Mouse (Mus musculus) heart, embryonic 10.5 days (tissue): ENCODE results near the gene Tspan13. TPM values are rescaled to one million over a fixed set of nuclear protein-coding genes. Genes with fewer than 3 reads are reported as not detected.

Experiments
- DNase-seq: peaks from one replicate; pipeline ENCODE4 v3.0.0-alpha.2; 2017; ENCODE audit warnings: low spot score
- H3K27ac ChIP-seq: fragments of 300-500 bp; sonication (generic); 2 replicates; pipeline ENCODE4 v1.5.1; 2016; ENCODE audit warnings: mild to moderate bottlenecking
- H3K27me3 ChIP-seq: fragments of 300-500 bp; sonication (generic); 2 replicates; pipeline ENCODE4 v1.6.1; 2016; ENCODE audit warnings: mild to moderate bottlenecking; ENCODE audit not compliant: poor library complexity, insufficient read depth, severe bottlenecking
- H3K36me3 ChIP-seq: fragments of 300-500 bp; sonication (generic); 2 replicates; pipeline ENCODE4 v1.6.1; 2016; ENCODE audit warnings: mild to moderate bottlenecking, moderate library complexity
- H3K4me1 ChIP-seq: fragments of 300-500 bp; sonication (generic); 2 replicates; pipeline ENCODE4 v1.6.1; 2016; ENCODE audit warnings: mild to moderate bottlenecking
- H3K4me3 ChIP-seq: fragments of 300-500 bp; sonication (generic); 2 replicates; pipeline ENCODE4 v1.5.1; 2016; ENCODE audit warnings: mild to moderate bottlenecking, moderate library complexity
- H3K9me3 ChIP-seq: fragments of 300-500 bp; sonication (generic); 2 replicates; pipeline ENCODE4 v1.6.1; 2016; ENCODE audit warnings: mild to moderate bottlenecking, moderate library complexity
- WGBS: fragments of 180-500 bp; shearing (Covaris S2); methylation state at CpG from one replicate; pipeline ENCODE4 v1.1.7; 2016; 5-methylcytosine and 5-hydroxymethylcytosine counted together
- polyA plus RNA-seq: library from polyadenylated mRNA; unstranded; fragments of >200 nt; fragmentation: Nextera tagmentation; extraction: Ambion mirVana; gene quantifications from 2 replicates; pipeline ENCODE4 v1.2.1, GENCODE M21; 2016

The Tspan13 gene
- 72.7 and 75.8 TPM in 2 replicates for polyA plus RNA-seq

GRCm38 (mm10) chr12:36042348-36042778, at the start of gene Tspan13:
Tspan13 (minus strand) TSS chr12:36042500.
- Histone ChIP-seq H3K4me3 (peak within 1 kb of the TSS; percentile 95), H3K27ac (peak within 1 kb of the TSS; percentile 94), H3K27me3 (no peaks in the 10 kb centered on the region), H3K4me1 (peaks cover 20% of the 10 kb centered on the region), H3K36me3 (no peaks in the 10 kb centered on the region), H3K9me3 (no peaks in the 10 kb centered on the region)
- DNase-seq = peak; percentile 96
- under 1% methylated on average over 35 of the region's 35 CpGs for WGBS

DNA sequence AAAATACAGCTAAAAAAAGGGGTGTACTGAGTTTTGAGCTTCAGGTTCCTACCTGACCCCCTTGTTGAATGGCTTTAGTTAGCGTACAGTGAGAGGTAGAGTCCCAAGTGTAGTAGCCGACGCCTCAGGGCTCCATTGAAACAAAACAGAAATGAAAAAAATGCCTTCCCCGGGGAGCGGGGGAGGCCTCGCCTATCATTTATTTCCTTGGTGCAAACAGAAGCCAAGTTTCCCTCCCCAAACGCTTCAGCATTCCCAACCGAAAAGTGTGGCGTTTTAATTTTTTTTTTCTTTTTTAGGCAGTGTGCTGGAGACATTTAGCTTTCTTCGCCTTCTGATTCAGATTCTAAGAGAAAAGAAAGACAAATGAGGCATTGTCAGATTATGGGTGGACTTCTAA, 49.7 kb upstream of the Tspan13 start:
- Histone ChIP-seq H3K27me3 (no peaks in the 10 kb centered on the region), H3K27ac (no peak overlapping the region), H3K9me3 (no peaks in the 10 kb centered on the region), H3K4me3 (no peak overlapping the region), H3K36me3 (peaks cover 51% of the 10 kb centered on the region), H3K4me1 (no peaks in the 10 kb centered on the region)
- no peak for DNase-seq
- 92% methylated on average over 10 of the region's 10 CpGs for WGBS

- no peak overlapping the region for H3K4me3 ChIP-seq
- no peak overlapping the region for H3K27ac ChIP-seq
- H3K9me3 ChIP-seq = no peaks in the 10 kb centered on the region
- 81% methylated on average over 6 of the region's 6 CpGs for WGBS
- peaks cover 27% of the 10 kb centered on the region for H3K36me3 ChIP-seq
- no peaks in the 10 kb centered on the region for H3K27me3 ChIP-seq
- no peaks in the 10 kb centered on the region for H3K4me1 ChIP-seq
- no peak for DNase-seq
Measured at GRCm38 (mm10) chr12:36089221-36089620, 46.9 kb upstream of the Tspan13 start.

DNA sequence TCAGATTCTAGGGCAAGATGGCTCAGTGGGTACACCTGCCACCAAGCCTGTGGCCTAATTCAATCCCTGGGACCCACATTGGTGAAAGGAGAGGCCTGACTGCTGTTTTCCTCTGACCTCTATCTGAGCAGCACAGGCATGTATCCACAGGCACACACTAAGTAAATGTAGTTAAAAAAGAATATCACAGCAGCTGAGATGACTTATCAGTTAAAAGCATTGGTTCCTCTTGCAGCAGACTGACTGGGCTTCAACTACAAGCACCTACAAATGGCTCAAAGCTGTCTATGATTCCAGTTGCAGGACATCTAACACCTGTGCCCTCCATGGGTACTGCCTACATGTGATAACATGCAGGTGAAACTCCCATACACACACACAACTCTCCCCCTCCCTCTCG, 46.5 kb upstream of the Tspan13 start:
- Histone ChIP-seq H3K4me3 (no peak overlapping the region), H3K9me3 (no peaks in the 10 kb centered on the region), H3K27ac (no peak overlapping the region), H3K4me1 (no peaks in the 10 kb centered on the region), H3K36me3 (peaks cover 27% of the 10 kb centered on the region), H3K27me3 (no peaks in the 10 kb centered on the region)
- WGBS = 94% methylated on average over 1 of the region's 1 CpGs
- no peak for DNase-seq

GRCm38 (mm10) chr12:36085380-36085779, 43.1 kb upstream of the Tspan13 start:
- WGBS = 88% methylated on average over 2 of the region's 2 CpGs
- no peaks in the 10 kb centered on the region for H3K27me3 ChIP-seq
- no peak overlapping the region for H3K4me3 ChIP-seq
- H3K4me1 ChIP-seq = no peaks in the 10 kb centered on the region
- no peak for DNase-seq
- H3K36me3 ChIP-seq = no peaks in the 10 kb centered on the region
- no peak overlapping the region for H3K27ac ChIP-seq
- no peaks in the 10 kb centered on the region for H3K9me3 ChIP-seq

GRCm38 (mm10) chr12:36078101-36078899, 36.0 kb upstream of the Tspan13 start:
- Histone ChIP-seq H3K4me3 (no peak overlapping the region), H3K4me1 (peaks cover 3% of the 10 kb centered on the region; the same call in 1 of the 2 replicates), H3K27ac (no peak overlapping the region), H3K9me3 (no peaks in the 10 kb centered on the region), H3K27me3 (no peaks in the 10 kb centered on the region), H3K36me3 (no peaks in the 10 kb centered on the region)
- WGBS = 72% methylated on average over 4 of the region's 4 CpGs
- no peak for DNase-seq

DNA sequence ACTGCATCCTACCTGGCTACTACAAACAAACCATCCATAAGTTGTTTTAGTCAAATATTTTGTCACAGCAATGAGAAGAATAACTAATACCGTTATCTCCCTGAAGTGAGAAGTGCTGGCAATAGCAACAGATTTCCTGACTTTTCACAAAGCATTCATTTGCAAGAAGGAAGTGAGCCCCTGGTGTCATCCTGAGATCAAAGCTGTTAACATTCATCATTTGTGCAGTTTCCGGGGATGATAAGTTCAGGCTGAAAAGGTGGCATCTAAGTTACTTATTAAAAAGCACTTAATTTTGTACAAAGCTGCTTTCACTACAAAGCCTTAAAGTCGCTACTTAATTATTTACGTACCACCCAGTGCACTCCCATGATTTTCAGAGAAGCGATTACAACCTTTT, 30.6 kb upstream of the Tspan13 start:
- DNase-seq = no peak
- WGBS = 22% methylated on average over 5 of the region's 5 CpGs
- no peak overlapping the region for H3K4me3 ChIP-seq
- peaks cover 11% of the 10 kb centered on the region; the same call in 1 of the 2 replicates for H3K4me1 ChIP-seq
- H3K27me3 ChIP-seq = no peaks in the 10 kb centered on the region
- no peak overlapping the region for H3K27ac ChIP-seq
- H3K36me3 ChIP-seq = no peaks in the 10 kb centered on the region
- H3K9me3 ChIP-seq = no peaks in the 10 kb centered on the region

- no peak for DNase-seq
- 83% methylated on average over 4 of the region's 4 CpGs for WGBS
- Histone ChIP-seq H3K27me3 (no peaks in the 10 kb centered on the region), H3K27ac (no peak overlapping the region), H3K9me3 (no peaks in the 10 kb centered on the region), H3K36me3 (no peaks in the 10 kb centered on the region), H3K4me3 (no peak overlapping the region), H3K4me1 (peaks cover 11% of the 10 kb centered on the region; the same call in 1 of the 2 replicates)
Measured at GRCm38 (mm10) chr12:36070231-36070630, 27.9 kb upstream of the Tspan13 start.

DNA sequence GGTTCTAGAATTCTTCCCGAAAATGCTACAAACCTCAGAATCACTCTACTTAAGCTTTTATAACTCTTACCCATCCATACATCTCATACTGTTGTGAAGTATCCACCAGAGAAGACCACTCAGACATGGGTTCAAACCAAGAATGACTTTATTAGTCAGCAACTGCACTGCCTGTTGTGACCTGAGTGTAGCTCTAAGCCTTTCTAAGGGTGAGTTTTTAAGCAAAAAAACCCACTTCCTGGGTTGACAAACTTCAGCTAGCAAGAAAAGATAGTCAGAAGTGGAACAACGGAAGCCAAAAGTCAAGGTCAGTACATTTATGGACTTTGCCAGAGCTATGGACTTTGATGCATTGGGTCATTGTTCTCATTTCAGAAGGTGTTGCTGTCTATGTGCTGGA, 25.2 kb upstream of the Tspan13 start:
- no peak for DNase-seq
- Histone ChIP-seq H3K9me3 (no peaks in the 10 kb centered on the region), H3K27me3 (no peaks in the 10 kb centered on the region), H3K4me3 (no peak overlapping the region), H3K36me3 (no peaks in the 10 kb centered on the region), H3K4me1 (peaks cover under 1% of the 10 kb centered on the region; the same call in 1 of the 2 replicates), H3K27ac (no peak overlapping the region)
- 80% methylated on average over 2 of the region's 2 CpGs for WGBS

GRCm38 (mm10) chr12:36065911-36066310, 23.6 kb upstream of the Tspan13 start:
- Histone ChIP-seq H3K9me3 (no peaks in the 10 kb centered on the region), H3K27me3 (no peaks in the 10 kb centered on the region), H3K36me3 (no peaks in the 10 kb centered on the region), H3K27ac (no peak overlapping the region), H3K4me1 (no peaks in the 10 kb centered on the region), H3K4me3 (no peak overlapping the region)
- no peak for DNase-seq
- WGBS = 72% methylated on average over 1 of the region's 1 CpGs

DNA sequence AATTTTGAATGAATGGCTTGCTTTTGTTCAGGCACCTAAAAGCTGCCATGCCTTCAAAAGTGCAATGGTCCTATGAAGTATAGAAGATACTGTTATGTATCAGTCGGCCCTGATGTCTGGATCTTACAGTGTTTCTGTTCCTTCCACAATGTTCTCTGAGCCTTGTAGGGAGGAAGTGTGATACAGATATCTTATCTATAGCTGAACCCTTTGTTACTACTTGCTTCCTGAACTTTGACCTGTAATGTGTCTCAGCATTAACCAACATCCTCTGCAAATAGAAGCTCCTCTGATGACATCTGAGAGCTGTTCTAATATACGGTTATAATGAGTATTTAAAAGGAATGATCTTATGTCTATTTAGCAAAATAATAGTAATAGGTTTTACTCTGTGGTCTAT, 15.4 kb upstream of the Tspan13 start:
- H3K9me3 ChIP-seq = no peaks in the 10 kb centered on the region
- 39% methylated on average over 2 of the region's 2 CpGs for WGBS

DNA sequence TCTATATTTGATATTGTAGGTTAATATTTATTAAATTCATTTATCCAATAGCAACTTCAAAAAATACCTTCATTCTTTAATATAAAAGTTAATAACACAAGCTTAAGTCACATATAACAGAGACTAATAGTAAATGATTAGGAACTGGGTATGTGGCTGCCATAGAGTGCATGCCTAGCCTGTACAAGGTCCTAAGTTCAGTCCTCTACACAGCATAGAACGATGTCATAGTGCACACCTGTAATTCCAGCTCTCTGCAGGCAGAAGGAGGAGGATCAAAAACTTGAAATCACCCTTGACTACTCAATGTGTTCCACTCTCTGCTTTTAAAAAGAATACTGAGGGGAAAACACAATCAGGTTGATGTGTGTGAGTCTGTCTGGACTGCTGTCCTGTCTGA, 8.0 kb upstream of the Tspan13 start:
- no peak overlapping the region for H3K4me3 ChIP-seq

More for the DNA sequence above, 15.4 kb upstream of the Tspan13 start:
- Histone ChIP-seq H3K4me1 (peaks cover 5% of the 10 kb centered on the region; the same call in 1 of the 2 replicates), H3K4me3 (no peak overlapping the region), H3K27me3 (no peaks in the 10 kb centered on the region), H3K36me3 (no peaks in the 10 kb centered on the region), H3K27ac (no peak overlapping the region)
- DNase-seq = no peak

DNA sequence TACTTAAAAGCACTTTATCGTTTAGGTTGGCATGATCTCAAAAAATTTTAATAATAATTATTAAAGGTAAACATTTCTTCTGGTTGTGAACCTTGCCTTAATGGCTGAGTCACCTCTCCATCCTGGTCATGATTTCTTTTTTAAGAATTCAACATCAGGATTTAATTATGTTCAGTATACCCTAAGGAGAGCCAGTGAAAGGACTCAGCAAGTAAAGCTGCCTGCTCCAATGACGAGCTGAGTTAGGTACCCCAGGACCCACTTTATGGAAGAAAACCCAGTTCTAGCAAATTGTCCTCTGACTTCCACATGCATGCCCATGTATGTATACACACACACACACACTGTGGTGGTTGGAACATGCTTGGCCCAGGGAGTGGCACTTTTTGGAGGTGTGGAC, 5.3 kb upstream of the Tspan13 start:
- Histone ChIP-seq H3K27ac (no peak overlapping the region), H3K4me3 (no peak overlapping the region), H3K9me3 (no peaks in the 10 kb centered on the region), H3K4me1 (peaks cover 8% of the 10 kb centered on the region; the same call in 1 of the 2 replicates), H3K27me3 (no peaks in the 10 kb centered on the region), H3K36me3 (no peaks in the 10 kb centered on the region)
- no peak for DNase-seq
- 79% methylated on average over 2 of the region's 2 CpGs for WGBS

More for the DNA sequence above, 8.0 kb upstream of the Tspan13 start:
- DNase-seq = no peak
- 85% methylated on average over 1 of the region's 1 CpGs for WGBS
- no peaks in the 10 kb centered on the region for H3K27me3 ChIP-seq
- H3K9me3 ChIP-seq = no peaks in the 10 kb centered on the region
- H3K36me3 ChIP-seq = no peaks in the 10 kb centered on the region
- H3K27ac ChIP-seq = no peak overlapping the region
- H3K4me1 ChIP-seq = peaks cover 8% of the 10 kb centered on the region; the same call in 1 of the 2 replicates
